29 mouse cellular contexts compared by ENCODE assay signal in the genomic region with DNA sequence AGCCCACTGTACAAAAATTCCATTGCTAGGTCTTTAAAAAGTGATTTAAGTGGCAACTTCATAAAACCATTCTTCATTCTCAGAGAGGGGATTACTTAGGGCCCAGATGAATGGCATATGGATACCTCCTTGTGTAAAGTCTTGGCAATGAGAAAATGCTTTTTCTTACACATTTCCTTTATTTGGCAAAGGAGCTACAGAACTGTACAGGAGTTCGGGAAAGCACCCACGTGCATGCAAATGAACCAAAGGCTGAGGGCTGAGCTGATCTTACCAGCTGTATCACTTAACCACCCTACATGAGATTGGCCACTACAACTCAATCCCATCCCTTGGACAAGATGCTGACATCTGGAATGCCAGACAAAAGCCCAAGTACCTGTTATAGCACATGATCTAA.
DNase-seq lines count a peak whose midpoint lies in the region; ATAC-seq and TF ChIP-seq lines count a peak whose summit lies in the region.
"Had no signal": no experiment of that assay in that cellular context is flagged by ENCODE, and none has a peak within 500 bp of the region (broad histone marks: within the 10 kb centered on the region; RNA-seq: fewer than 3 reads in every experiment).

No protein-coding gene starts in this region.

- no peak for DNase-seq in frontal cortex, postnatal 14 days (ENCODE audit: low spot score in 2 of 2)
- DNase-seq in midbrain, embryonic 14.5 days = no peak
- peak; percentile 53 for DNase-seq in brain, embryonic 14.5 days (ENCODE audit: low read depth)
- DNase-seq in lung, postnatal 10 days = no peak
- DNase-seq: adrenal gland, adult 8-10 months; adrenal gland, postnatal 25 days; cerebellum, adult 11 months; cerebellum, adult 2 months; cerebellum, postnatal 10 days; cerebellum, postnatal 36 days; embryo, embryonic 11 days; gastrocnemius, postnatal 25 days; heart, adult 18-20 months; heart, postnatal 10 days; heart, postnatal 36 days had no signal

- peaks cover 70% of the 10 kb centered on the region for H3K36me3 ChIP-seq in midbrain, embryonic 14.5 days (ENCODE audit: control insufficient read depth, insufficient read depth, low read length)
- peaks cover 74% of the 10 kb centered on the region for H3K36me3 ChIP-seq in midbrain, embryonic 13.5 days
- H3K36me3 ChIP-seq: intestine, embryonic 15.5 days had no signal

- WGBS in midbrain, embryonic 14.5 days = 94% methylated on average over 2 of the region's 2 CpGs
- WGBS in midbrain, embryonic 13.5 days = 88% methylated on average over 2 of the region's 2 CpGs

- no peaks in the 10 kb centered on the region for H3K27me3 ChIP-seq in midbrain, embryonic 14.5 days (ENCODE audit: control insufficient read depth, insufficient read depth, low read length)
- H3K27me3 ChIP-seq in midbrain, embryonic 13.5 days = no peaks in the 10 kb centered on the region
- H3K27me3 ChIP-seq: embryonic facial prominence, embryonic 13.5 days; forebrain, embryonic 13.5 days; heart, embryonic 12.5 days; heart, embryonic 15.5 days; hindbrain, embryonic 13.5 days; intestine, embryonic 15.5 days had no signal

- peaks cover 35% of the 10 kb centered on the region for H3K4me1 ChIP-seq in midbrain, embryonic 14.5 days (ENCODE audit: control insufficient read depth, insufficient read depth, low read length)
- H3K4me1 ChIP-seq in midbrain, embryonic 13.5 days (replicated peaks) = peaks cover 50% of the 10 kb centered on the region
- H3K4me1 ChIP-seq: intestine, embryonic 15.5 days had no signal

- ATAC-seq in frontal cortex, adult (ENCODE audit: low TSS enrichment) = peak; percentile 41
- no peak for ATAC-seq in midbrain, embryonic 14.5 days (ENCODE audit: low FRiP score, low TSS enrichment)
- ATAC-seq in midbrain, embryonic 13.5 days = no peak
- ATAC-seq: activated CD4-positive, CD25-positive, alpha-beta regulatory T cell, adult 4 months; CD4-positive, CD25-positive, alpha-beta regulatory T cell, adult 4 months; forebrain, embryonic 13.5 days; hindbrain, embryonic 16.5 days; intestine, embryonic 15.5 days had no signal

- no peaks in the 10 kb centered on the region for H3K9me3 ChIP-seq in midbrain, embryonic 14.5 days (ENCODE audit: control insufficient read depth, low read length)
- H3K9me3 ChIP-seq in midbrain, embryonic 13.5 days = no peaks in the 10 kb centered on the region
- H3K9me3 ChIP-seq: embryonic facial prominence, embryonic 10.5 days; embryonic facial prominence, embryonic 13.5 days; forebrain, embryonic 13.5 days; heart, embryonic 12.5 days; heart, embryonic 15.5 days; hindbrain, embryonic 10.5 days; hindbrain, embryonic 13.5 days; intestine, embryonic 15.5 days had no signal

- no peak overlapping the region for H3K4me2 ChIP-seq in midbrain, embryonic 14.5 days (ENCODE audit: low read length)
- no peak overlapping the region for H3K4me2 ChIP-seq in midbrain, embryonic 13.5 days (replicated peaks)
- H3K4me2 ChIP-seq: embryonic facial prominence, embryonic 13.5 days; heart, embryonic 12.5 days; heart, embryonic 15.5 days; hindbrain, embryonic 13.5 days; intestine, embryonic 15.5 days had no signal

- no peak for TF ChIP-seq CTCF in brain, embryonic 14.5 days (IDR thresholded peaks at IDR 0.05; ENCODE audit: borderline replicate concordance, extremely low read depth, insufficient read depth, insufficient read length)

- no peak overlapping the region for H3K9ac ChIP-seq in midbrain, embryonic 14.5 days (replicated peaks; ENCODE audit: low read length)
- no peak overlapping the region for H3K9ac ChIP-seq in midbrain, embryonic 13.5 days (replicated peaks)
- H3K9ac ChIP-seq: embryonic facial prominence, embryonic 13.5 days; heart, embryonic 12.5 days; heart, embryonic 15.5 days; hindbrain, embryonic 13.5 days; intestine, embryonic 15.5 days had no signal

- H3K4me3 ChIP-seq in midbrain, embryonic 14.5 days (replicated peaks; ENCODE audit: low read depth, low read length) = no peak overlapping the region
- no peak overlapping the region for H3K4me3 ChIP-seq in midbrain, embryonic 13.5 days (replicated peaks)
- H3K4me3 ChIP-seq: embryonic facial prominence, embryonic 10.5 days; embryonic facial prominence, embryonic 13.5 days; erythroblast, embryonic 14.5 days; forebrain, embryonic 13.5 days; heart, embryonic 12.5 days; heart, embryonic 15.5 days; hindbrain, embryonic 10.5 days; hindbrain, embryonic 13.5 days; intestine, embryonic 15.5 days had no signal

- no peak for TF ChIP-seq POLR2A in brain, embryonic 14.5 days (IDR thresholded peaks at IDR 0.05; ENCODE audit: borderline replicate concordance, extremely low read depth, insufficient read depth, insufficient read length, poor library complexity, severe bottlenecking)

- H3K27ac ChIP-seq in midbrain, embryonic 14.5 days (replicated peaks; ENCODE audit: low read depth, low read length) = peak overlapping the region; percentile 50; the same call in 1 of the 2 replicates
- H3K27ac ChIP-seq in midbrain, embryonic 13.5 days = no peak overlapping the region
- H3K27ac ChIP-seq: embryonic facial prominence, embryonic 10.5 days; embryonic facial prominence, embryonic 13.5 days; forebrain, embryonic 13.5 days; heart, embryonic 15.5 days; intestine, embryonic 15.5 days had no signal
